Mouse (Mus musculus): ENCODE data around the gene Cdh13.
A peak's percentile ranks its signal among the peaks of the same experiment; 100 is the strongest.
"Not testable (repeated sequence)": the region's sequence is repeated elsewhere in the genome, so short reads cannot be mapped to it uniquely, and the experiment has no call there.

Gene Cdh13

GRCm38 (mm10) chr8:118777507-118777906 lies 494.0 kb downstream of the Cdh13 start:
- not testable (repeated sequence) for DNase-seq (ENCODE audit: inconsistent age in 2 of 2, low spot score in 1 of 2)

- no peak for DNase-seq (ENCODE audit: inconsistent age in 2 of 2, low spot score in 1 of 2)
These were observed 494.8 kb downstream of the Cdh13 start for GRCm38 (mm10) chr8:118778374-118778773.

- DNase-seq (ENCODE audit: inconsistent age in 2 of 2, low spot score in 1 of 2): no peak
These were observed 502.1 kb downstream of the Cdh13 start for GRCm38 (mm10) chr8:118785646-118786045.

GRCm38 (mm10) chr8:118789649-118790048 lies 506.1 kb downstream of the Cdh13 start:
- DNase-seq (ENCODE audit: inconsistent age in 2 of 2, low spot score in 1 of 2): no peak

GRCm38 (mm10) chr8:118794886-118795285 lies 511.4 kb downstream of the Cdh13 start:
- DNase-seq (ENCODE audit: inconsistent age in 2 of 2, low spot score in 1 of 2): no peak

- DNase-seq (ENCODE audit: inconsistent age in 2 of 2, low spot score in 1 of 2): no peak
These were observed 513.0 kb downstream of the Cdh13 start for GRCm38 (mm10) chr8:118796491-118796890.

- no peak for DNase-seq (ENCODE audit: inconsistent age in 2 of 2, low spot score in 1 of 2)
These were observed 513.6 kb downstream of the Cdh13 start for GRCm38 (mm10) chr8:118797127-118797526.

- DNase-seq (ENCODE audit: inconsistent age in 2 of 2, low spot score in 1 of 2): no peak
These were observed 519.6 kb downstream of the Cdh13 start for GRCm38 (mm10) chr8:118803168-118803567.

GRCm38 (mm10) chr8:118809660-118810059 lies 526.1 kb downstream of the Cdh13 start:
- no peak for DNase-seq (ENCODE audit: inconsistent age in 2 of 2, low spot score in 1 of 2)

- no peak for DNase-seq (ENCODE audit: inconsistent age in 2 of 2, low spot score in 1 of 2)
These were observed 531.5 kb downstream of the Cdh13 start for GRCm38 (mm10) chr8:118815055-118815454.

GRCm38 (mm10) chr8:118826761-118827160 lies 543.2 kb downstream of the Cdh13 start:
- no peak for DNase-seq (ENCODE audit: inconsistent age in 2 of 2, low spot score in 1 of 2)

GRCm38 (mm10) chr8:118827726-118828125 lies 544.2 kb downstream of the Cdh13 start:
- no peak for DNase-seq (ENCODE audit: inconsistent age in 2 of 2, low spot score in 1 of 2)

GRCm38 (mm10) chr8:118830291-118830690 lies 546.8 kb downstream of the Cdh13 start:
- DNase-seq (ENCODE audit: inconsistent age in 2 of 2, low spot score in 1 of 2): peak in 1 of 2 experiments; percentile 8

GRCm38 (mm10) chr8:118831026-118831425 lies 547.5 kb downstream of the Cdh13 start:
- DNase-seq (ENCODE audit: inconsistent age in 2 of 2, low spot score in 1 of 2): no peak

GRCm38 (mm10) chr8:118838801-118839200 lies 555.3 kb downstream of the Cdh13 start:
- no peak for DNase-seq (ENCODE audit: inconsistent age in 2 of 2, low spot score in 1 of 2)

- DNase-seq (ENCODE audit: inconsistent age in 2 of 2, low spot score in 1 of 2): no peak
These were observed 562.2 kb downstream of the Cdh13 start for GRCm38 (mm10) chr8:118845690-118846089.

- DNase-seq (ENCODE audit: inconsistent age in 2 of 2, low spot score in 1 of 2): no peak
These were observed 564.5 kb downstream of the Cdh13 start for GRCm38 (mm10) chr8:118848021-118848420.

GRCm38 (mm10) chr8:118849515-118849914 lies 566.0 kb downstream of the Cdh13 start:
- DNase-seq (ENCODE audit: inconsistent age in 2 of 2, low spot score in 1 of 2): peak; percentile 16 to 63

GRCm38 (mm10) chr8:118850381-118850780 lies 566.8 kb downstream of the Cdh13 start:
- peak; percentile 21 to 79 for DNase-seq (ENCODE audit: inconsistent age in 2 of 2, low spot score in 1 of 2)

- DNase-seq (ENCODE audit: inconsistent age in 2 of 2, low spot score in 1 of 2): no peak
These were observed 567.8 kb downstream of the Cdh13 start for GRCm38 (mm10) chr8:118851361-118851760.

- DNase-seq (ENCODE audit: inconsistent age in 2 of 2, low spot score in 1 of 2): no peak
These were observed 569.3 kb downstream of the Cdh13 start for GRCm38 (mm10) chr8:118852861-118853260.

GRCm38 (mm10) chr8:118854656-118855055 lies 571.1 kb downstream of the Cdh13 start:
- no peak for DNase-seq (ENCODE audit: inconsistent age in 2 of 2, low spot score in 1 of 2)

GRCm38 (mm10) chr8:118866332-118866731 lies 582.8 kb downstream of the Cdh13 start:
- no peak for DNase-seq (ENCODE audit: inconsistent age in 2 of 2, low spot score in 1 of 2)

GRCm38 (mm10) chr8:118870711-118871110 lies 587.2 kb downstream of the Cdh13 start:
- DNase-seq (ENCODE audit: inconsistent age in 2 of 2, low spot score in 1 of 2): no peak
